Mouse (Mus musculus) neural tube, embryonic 12.5 days (tissue): ENCODE data around the gene Trim58. TPM values are rescaled to one million over a fixed set of nuclear protein-coding genes. Genes with fewer than 3 reads are reported as not detected.

ENCODE experiments used
- ATAC-seq: fragments of 200-750 bp; cut with Nextera tagmentation; 2 replicates; pipeline ENCODE4 v1.8.0; 2017; ENCODE audit warnings: low read depth, mild to moderate bottlenecking, moderate TSS enrichment, moderate library complexity; ENCODE audit not compliant: low FRiP score
- H3K27ac ChIP-seq: fragments of 300-500 bp; sonication (generic); 2 replicates; pipeline ENCODE4 v1.5.1; 2016
- H3K27me3 ChIP-seq: fragments of 300-500 bp; sonication (generic); replicated peaks from 2 replicates; pipeline ENCODE4 v1.6.1; 2016; ENCODE audit warnings: mild to moderate bottlenecking
- H3K36me3 ChIP-seq: fragments of 300-500 bp; sonication (generic); 2 replicates; pipeline ENCODE4 v1.6.1; 2016; ENCODE audit warnings: mild to moderate bottlenecking
- H3K4me1 ChIP-seq: fragments of 300-500 bp; sonication (generic); 2 replicates; pipeline ENCODE4 v1.6.1; 2016
- H3K4me2 ChIP-seq: fragments of 300-500 bp; sonication (generic); replicated peaks from 2 replicates; pipeline ENCODE4 v1.6.1; 2016; ENCODE audit warnings: mild to moderate bottlenecking
- H3K4me3 ChIP-seq: fragments of 300-500 bp; sonication (generic); 2 replicates; pipeline ENCODE4 v1.5.1; 2016
- H3K9ac ChIP-seq: fragments of 300-500 bp; sonication (generic); 2 replicates; pipeline ENCODE4 v1.6.1; 2016; ENCODE audit warnings: mild to moderate bottlenecking
- H3K9me3 ChIP-seq: fragments of 300-500 bp; sonication (generic); 2 replicates; pipeline ENCODE4 v1.6.1; 2016; ENCODE audit warnings: mild to moderate bottlenecking
- WGBS: fragments of 180-500 bp; shearing (Covaris S2); methylation state at CpG from one replicate; pipeline ENCODE4 v1.1.7; 2016; 5-methylcytosine and 5-hydroxymethylcytosine counted together
- polyA plus RNA-seq: library from polyadenylated mRNA; unstranded; fragments of >200 nt; fragmentation: Nextera tagmentation; extraction: Ambion mirVana; gene quantifications from 2 replicates; pipeline ENCODE4 v1.2.1, GENCODE M21; 2016

Gene Trim58
- polyA plus RNA-seq, 1 experiment from 2014 or later: 0.44 TPM

DNA sequence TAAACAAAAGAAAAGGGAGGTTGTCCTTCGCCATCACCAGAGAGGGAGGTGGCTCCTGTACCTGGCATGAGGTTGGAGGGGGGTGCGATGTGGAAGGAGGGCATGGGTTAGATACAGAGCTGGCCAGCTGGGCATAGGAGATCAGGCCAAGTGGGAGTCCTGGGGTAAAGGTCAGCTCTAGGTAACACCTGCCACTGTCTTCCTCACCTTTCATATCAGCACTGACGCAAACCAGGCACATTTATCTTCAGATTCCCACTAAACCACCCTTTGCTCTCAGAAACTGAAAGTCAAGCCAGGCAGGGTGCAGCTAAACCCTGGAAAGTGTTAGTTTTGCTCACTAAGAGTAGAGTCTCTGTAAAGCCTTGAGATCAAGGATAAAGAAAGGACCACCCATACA is 21.9 kb upstream of the Trim58 start:
- Histone ChIP-seq H3K27me3 (no peaks in the 10 kb centered on the region), H3K4me1 (no peaks in the 10 kb centered on the region), H3K9me3 (no peaks in the 10 kb centered on the region), H3K4me2 (no peak overlapping the region), H3K4me3 (no peak overlapping the region), H3K36me3 (no peaks in the 10 kb centered on the region), H3K27ac (no peak overlapping the region), H3K9ac (no peak overlapping the region)
- ATAC-seq: no peak
- WGBS: 78% methylated on average over 3 of the region's 3 CpGs

- Histone ChIP-seq H3K4me3 (no peak overlapping the region), H3K4me1 (no peaks in the 10 kb centered on the region), H3K27me3 (no peaks in the 10 kb centered on the region), H3K27ac (no peak overlapping the region), H3K36me3 (no peaks in the 10 kb centered on the region), H3K9ac (no peak overlapping the region), H3K9me3 (no peaks in the 10 kb centered on the region), H3K4me2 (no peak overlapping the region)
- no peak for ATAC-seq
- 75% methylated on average over 6 of the region's 6 CpGs for WGBS
Observed at GRCm38 (mm10) chr11:58618793-58619192, 21.5 kb upstream of the Trim58 start.

- H3K9me3 ChIP-seq: no peaks in the 10 kb centered on the region
- no peak overlapping the region for H3K27ac ChIP-seq
- ATAC-seq: no peak
- H3K4me3 ChIP-seq: no peak overlapping the region
- H3K36me3 ChIP-seq: no peaks in the 10 kb centered on the region
- H3K27me3 ChIP-seq: no peaks in the 10 kb centered on the region
- WGBS: 52% methylated on average over 4 of the region's 4 CpGs
- H3K4me2 ChIP-seq: no peak overlapping the region
- no peak overlapping the region for H3K9ac ChIP-seq
- no peaks in the 10 kb centered on the region for H3K4me1 ChIP-seq
Observed at GRCm38 (mm10) chr11:58626146-58626545, 14.1 kb upstream of the Trim58 start.

DNA sequence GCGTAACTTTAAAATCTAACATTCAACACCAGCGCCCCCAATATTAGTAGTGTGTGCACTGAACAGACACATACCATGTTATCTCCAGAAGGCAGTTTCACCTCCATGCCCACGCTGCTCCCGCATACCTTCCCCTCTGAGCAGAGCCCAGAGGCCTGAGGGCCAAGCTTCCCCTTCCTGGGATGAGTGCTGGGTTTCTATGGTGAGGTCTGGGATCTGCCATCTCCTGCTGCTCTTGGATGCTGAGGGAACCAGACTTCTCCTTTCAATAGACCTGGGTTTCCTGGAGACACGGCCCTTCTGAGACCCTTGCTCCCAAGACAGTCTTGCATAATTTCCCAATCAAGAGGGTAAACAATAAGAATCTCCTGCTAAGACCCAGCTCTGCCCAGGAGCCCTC is 9.9 kb upstream of the Trim58 start, which contains the start of gene Olfr323:
TSS of gene Olfr323 (minus strand) at position 101 of the 400 bp plus-strand sequence.
- Histone ChIP-seq H3K4me3 (no peak within 1 kb of the TSS), H3K36me3 (no peaks in the 10 kb centered on the region), H3K27me3 (no peaks in the 10 kb centered on the region), H3K27ac (no peak within 1 kb of the TSS), H3K4me2 (no peak within 1 kb of the TSS), H3K4me1 (no peaks in the 10 kb centered on the region), H3K9me3 (no peaks in the 10 kb centered on the region), H3K9ac (no peak within 1 kb of the TSS)
- 83% methylated on average over 5 of the region's 5 CpGs for WGBS
- ATAC-seq: no peak

- no peak overlapping the region for H3K9ac ChIP-seq
- no peaks in the 10 kb centered on the region for H3K4me1 ChIP-seq
- WGBS: 57% methylated on average over 4 of the region's 4 CpGs
- H3K27me3 ChIP-seq: no peaks in the 10 kb centered on the region; the same call in 1 of the 2 replicates
- H3K27ac ChIP-seq: no peak overlapping the region
- ATAC-seq: no peak
- H3K9me3 ChIP-seq: no peaks in the 10 kb centered on the region
- no peak overlapping the region for H3K4me3 ChIP-seq
- H3K4me2 ChIP-seq: no peak overlapping the region
- H3K36me3 ChIP-seq: no peaks in the 10 kb centered on the region
Observed at GRCm38 (mm10) chr11:58634878-58635277, 5.4 kb upstream of the Trim58 start.

- H3K9me3 ChIP-seq: no peaks in the 10 kb centered on the region
- peaks cover 10% of the 10 kb centered on the region for H3K27me3 ChIP-seq
- peaks cover 9% of the 10 kb centered on the region for H3K4me1 ChIP-seq
- no peaks in the 10 kb centered on the region for H3K36me3 ChIP-seq
- H3K9ac ChIP-seq: no peak overlapping the region
- no peak overlapping the region for H3K4me3 ChIP-seq
- no peak overlapping the region for H3K4me2 ChIP-seq
- 0 out of 2 replicates have a peak, but pooled peaks have one; percentile 33 for ATAC-seq
- H3K27ac ChIP-seq: no peak overlapping the region
- WGBS: 33% methylated on average over 4 of the region's 4 CpGs
Observed at GRCm38 (mm10) chr11:58636376-58636977, 3.8 kb upstream of the Trim58 start.

DNA sequence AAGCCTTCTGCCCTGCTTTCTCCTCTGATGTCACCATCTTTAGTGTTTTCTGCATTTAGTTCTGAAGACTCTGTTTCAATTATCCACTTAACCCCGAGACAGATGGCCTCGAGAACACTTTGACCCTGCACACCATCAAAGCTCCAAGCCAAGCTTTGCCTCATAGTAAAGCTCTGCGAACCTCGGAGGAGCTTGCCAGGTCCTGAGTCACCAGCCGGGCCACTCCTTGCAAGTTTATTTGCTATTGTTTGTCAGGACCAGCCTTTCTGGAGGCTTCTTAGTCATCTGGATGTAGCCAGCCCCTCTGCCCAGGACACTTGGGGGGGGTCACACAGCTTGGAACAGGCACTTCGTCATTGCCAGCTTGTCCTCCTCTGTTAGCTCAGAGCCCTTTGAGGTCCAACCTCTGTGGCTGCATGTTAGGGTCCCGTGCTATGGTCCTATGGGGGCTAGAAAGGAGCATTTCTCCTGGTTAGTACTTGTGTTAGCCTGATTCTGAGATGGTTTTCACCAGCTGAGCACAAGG is 2.0 kb upstream of the Trim58 start:
- H3K9me3 ChIP-seq: no peaks in the 10 kb centered on the region
- no peak overlapping the region for H3K9ac ChIP-seq
- H3K4me2 ChIP-seq: no peak overlapping the region
- H3K4me1 ChIP-seq: peaks cover 9% of the 10 kb centered on the region
- H3K27me3 ChIP-seq: peaks cover 14% of the 10 kb centered on the region
- no peak overlapping the region for H3K4me3 ChIP-seq
- 63% methylated on average over 7 of the region's 7 CpGs for WGBS
- no peak overlapping the region for H3K27ac ChIP-seq
- no peaks in the 10 kb centered on the region for H3K36me3 ChIP-seq
- ATAC-seq: no peak

- Histone ChIP-seq H3K27ac (no peak overlapping the region), H3K4me3 (0 out of 2 replicates have a peak overlapping the region, but pooled peaks have one; percentile 43), H3K4me1 (peaks cover 9% of the 10 kb centered on the region), H3K27me3 (peaks cover 14% of the 10 kb centered on the region), H3K36me3 (no peaks in the 10 kb centered on the region), H3K9me3 (no peaks in the 10 kb centered on the region), H3K4me2 (peak overlapping the region; percentile 93), H3K9ac (peak overlapping the region; percentile 48; the same call in 1 of the 2 replicates)
- 34% methylated on average over 14 of the region's 14 CpGs for WGBS
- ATAC-seq: no peak
Observed at GRCm38 (mm10) chr11:58641057-58641456, 792 bp downstream of the Trim58 start.

DNA sequence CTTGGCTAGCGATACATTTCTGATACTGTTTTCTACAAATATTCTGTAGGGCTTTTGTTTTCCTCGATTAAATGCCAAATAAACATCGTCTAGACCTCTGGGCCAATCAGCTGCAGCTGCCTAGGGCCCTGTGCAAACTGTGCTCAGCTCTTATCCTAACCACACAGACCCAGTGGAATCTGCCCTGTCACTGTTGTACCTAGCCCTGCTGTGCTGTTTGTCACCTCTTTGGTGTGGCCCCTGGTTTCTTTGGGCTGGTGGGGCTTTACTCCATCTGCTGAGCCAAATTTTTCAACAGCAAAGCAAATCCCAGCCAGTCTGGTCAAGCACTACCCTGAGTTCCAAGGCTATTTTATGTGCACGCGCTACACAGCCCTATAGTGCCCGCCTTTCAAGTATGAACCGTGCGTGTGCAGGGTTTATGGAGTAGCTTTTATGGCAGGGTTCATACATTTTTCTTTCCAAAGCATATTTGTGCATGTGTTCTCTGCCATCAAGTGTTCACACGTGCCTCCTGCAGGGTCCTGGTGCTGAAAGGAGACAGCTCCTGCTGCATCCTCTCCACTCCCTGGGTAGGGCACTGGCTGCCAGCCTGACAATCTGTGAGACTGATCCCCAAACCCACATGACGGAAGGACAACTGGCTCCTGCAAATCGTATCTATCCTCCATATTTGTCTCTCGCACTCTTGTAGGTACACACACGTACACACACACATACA is 1.5 kb downstream of the Trim58 start:
- ATAC-seq: no peak
- H3K9ac ChIP-seq: peak overlapping the region; percentile 21; the same call in 1 of the 2 replicates
- no peak overlapping the region for H3K4me3 ChIP-seq
- WGBS: 89% methylated on average over 13 of the region's 13 CpGs
- H3K27ac ChIP-seq: no peak overlapping the region
- H3K36me3 ChIP-seq: no peaks in the 10 kb centered on the region
- no peak overlapping the region for H3K4me2 ChIP-seq
- H3K27me3 ChIP-seq: peaks cover 14% of the 10 kb centered on the region
- H3K9me3 ChIP-seq: no peaks in the 10 kb centered on the region
- H3K4me1 ChIP-seq: peaks cover 9% of the 10 kb centered on the region

DNA sequence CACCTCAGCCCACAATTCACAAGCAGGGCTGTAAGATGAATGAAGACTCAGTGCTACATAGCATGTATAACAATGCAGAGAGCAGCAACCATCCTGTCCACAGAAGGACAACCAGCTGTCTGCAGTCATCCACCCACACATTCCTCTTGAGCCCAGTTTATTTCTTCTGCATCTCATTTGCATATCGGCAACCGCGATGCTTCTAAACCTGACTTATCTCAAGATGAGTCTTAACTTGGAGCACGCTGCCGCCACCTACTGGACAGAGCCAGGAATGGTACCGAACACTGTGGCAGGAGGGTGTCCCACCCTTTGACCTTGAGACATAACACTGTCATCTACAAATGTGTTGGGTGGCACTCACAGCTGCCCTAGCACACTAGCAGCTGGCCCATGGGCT is 3.1 kb downstream of the Trim58 start:
- Histone ChIP-seq H3K9ac (no peak overlapping the region), H3K4me1 (peaks cover 9% of the 10 kb centered on the region), H3K9me3 (no peaks in the 10 kb centered on the region), H3K4me2 (no peak overlapping the region), H3K4me3 (no peak overlapping the region), H3K27me3 (peaks cover 14% of the 10 kb centered on the region), H3K36me3 (no peaks in the 10 kb centered on the region), H3K27ac (no peak overlapping the region)
- no peak for ATAC-seq
- 33% methylated on average over 6 of the region's 6 CpGs for WGBS

- no peak overlapping the region for H3K27ac ChIP-seq
- H3K27me3 ChIP-seq: no peaks in the 10 kb centered on the region
- H3K4me3 ChIP-seq: no peak overlapping the region
- no peaks in the 10 kb centered on the region for H3K36me3 ChIP-seq
- H3K9ac ChIP-seq: no peak overlapping the region
- no peak for ATAC-seq
- no peak overlapping the region for H3K4me2 ChIP-seq
- no peaks in the 10 kb centered on the region for H3K4me1 ChIP-seq
- H3K9me3 ChIP-seq: no peaks in the 10 kb centered on the region
- 86% methylated on average over 3 of the region's 3 CpGs for WGBS
Observed at GRCm38 (mm10) chr11:58655151-58655550, 14.9 kb downstream of the Trim58 start.

DNA sequence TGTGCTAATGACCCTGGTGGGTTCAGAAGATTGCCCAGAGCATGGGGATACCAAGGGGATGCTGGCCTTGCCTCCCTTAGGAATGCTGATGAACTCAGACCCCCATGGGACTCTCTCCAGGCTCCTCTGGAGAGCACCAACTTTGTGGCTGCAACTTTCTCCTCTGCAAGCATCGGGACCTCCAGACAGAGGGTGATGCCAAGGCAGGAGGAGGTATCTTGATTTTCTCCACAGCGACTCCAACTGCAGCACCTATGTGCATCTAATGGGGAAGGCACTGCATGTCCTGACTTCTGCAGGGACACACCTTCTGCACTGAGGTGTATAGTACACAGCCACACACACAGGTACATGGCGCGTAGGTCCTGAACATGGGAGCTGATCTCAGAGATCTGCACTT is 18.3 kb downstream of the Trim58 start, which contains the start of gene Olfr322:
TSS of gene Olfr322 (plus strand) at position 187 of the 400 bp plus-strand sequence.
- H3K4me2 ChIP-seq: no peak within 1 kb of the TSS
- H3K36me3 ChIP-seq: no peaks in the 10 kb centered on the region
- no peak within 1 kb of the TSS for H3K9ac ChIP-seq
- no peaks in the 10 kb centered on the region for H3K9me3 ChIP-seq
- H3K4me3 ChIP-seq: no peak within 1 kb of the TSS
- H3K4me1 ChIP-seq: no peaks in the 10 kb centered on the region
- H3K27me3 ChIP-seq: no peaks in the 10 kb centered on the region
- H3K27ac ChIP-seq: no peak within 1 kb of the TSS
- WGBS: 88% methylated on average over 4 of the region's 4 CpGs
- ATAC-seq: no peak
